Mouse (Mus musculus): ENCODE data around the gene Sptan1.

DNA sequence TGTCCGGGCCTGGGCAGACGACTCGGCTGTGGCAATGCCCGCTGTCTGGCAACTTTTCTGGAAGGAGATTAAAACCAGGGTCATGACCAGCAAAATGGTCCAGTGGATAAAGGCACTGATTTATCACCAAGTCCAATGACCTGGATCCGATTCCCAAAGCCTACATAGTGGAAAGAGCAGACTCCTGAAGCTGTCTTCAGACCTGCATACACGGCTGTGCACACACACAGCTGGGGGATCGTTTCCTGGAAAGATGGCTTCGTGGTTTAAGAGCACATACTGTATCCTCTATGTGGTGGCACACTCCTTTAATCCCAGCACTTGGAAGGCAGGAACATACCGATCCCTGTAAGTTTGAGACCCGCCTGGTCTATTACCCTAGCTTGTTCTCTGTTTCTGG lies 73.0 kb downstream of the Sptan1 start:
- TF ChIP-seq FLI1 (IDR thresholded peaks at IDR 0.05; ENCODE audit: low read length) (no peak), GATA1 (IDR thresholded peaks at IDR 0.05; ENCODE audit: borderline replicate concordance, low read length) (no peak)
